Mouse (Mus musculus) activated CD4-positive, CD25-positive, alpha-beta regulatory T cell, adult 4 months (primary cell): ENCODE results near the gene Ifitm3. TPM values are rescaled to one million over a fixed set of nuclear protein-coding genes. Genes with fewer than 3 reads are reported as not detected.

Experiments used
- polyA plus RNA-seq, 2 experiments: library from polyadenylated mRNA; unstranded; fragments of 100-300 nt; shearing (Covaris generic); gene quantifications; one replicate each; pipeline ENCODE4 v1.2.1; 2017

Gene Ifitm3
- polyA plus RNA-seq, 2 experiments from 2014 or later = 17.0 to 23.4 TPM

Other genes starting within 250 kb of the Ifitm3 start
- gene Cyp2e1, start 247.0 kb downstream of the Ifitm3 start, polyA plus RNA-seq = under 1 TPM in 1 of 2 experiments, not detected in 1; 0.21 TPM
- under 1 TPM; 0.33 to 0.38 TPM for gene Syce1, start 222.9 kb downstream of the Ifitm3 start, polyA plus RNA-seq
- under 1 TPM; 0.13 to 0.23 TPM for gene Zfp941, start 188.6 kb downstream of the Ifitm3 start, polyA plus RNA-seq
- gene Urah, start 175.8 kb downstream of the Ifitm3 start, polyA plus RNA-seq = not detected
- not detected for gene Scgb1c1, start 165.2 kb downstream of the Ifitm3 start, polyA plus RNA-seq
- gene Odf3, start 163.0 kb downstream of the Ifitm3 start, polyA plus RNA-seq = not detected
- gene Gm45785, start 154.4 kb downstream of the Ifitm3 start, polyA plus RNA-seq = not detected
- gene Ric8a, start 153.8 kb downstream of the Ifitm3 start, polyA plus RNA-seq = 10 to 100 TPM; 51.6 to 57.0 TPM
- 10 to 100 TPM; 33.1 to 48.2 TPM for gene Bet1l, start 153.2 kb downstream of the Ifitm3 start, polyA plus RNA-seq
- gene Psmd13, start 128.8 kb downstream of the Ifitm3 start, polyA plus RNA-seq = 100 to 1,000 TPM; 110 to 160 TPM
- 1 to 10 TPM; 5.9 to 8.0 TPM for gene Sirt3, start 128.5 kb downstream of the Ifitm3 start, polyA plus RNA-seq
- gene Cox8b, start 110.3 kb downstream of the Ifitm3 start, polyA plus RNA-seq = not detected
- gene Nlrp6, start 89.9 kb downstream of the Ifitm3 start, polyA plus RNA-seq = not detected
- gene Pgghg, start 69.4 kb downstream of the Ifitm3 start, polyA plus RNA-seq = 10 to 100 TPM; 15.2 to 15.6 TPM
- gene Ifitm5, start 60.5 kb downstream of the Ifitm3 start, polyA plus RNA-seq = not detected
- not detected for gene Gm45717, start 54.8 kb downstream of the Ifitm3 start, polyA plus RNA-seq
- gene Ifitm2, start 54.8 kb downstream of the Ifitm3 start, polyA plus RNA-seq = 100 to 1,000 TPM in 1 of 2 experiments, 10 to 100 TPM in 1; 94.1 to 101 TPM
- 1 to 10 TPM; 4.6 to 7.5 TPM for gene Ifitm1, start 43.5 kb downstream of the Ifitm3 start, polyA plus RNA-seq
- under 1 TPM; 0.70 to 0.92 TPM for gene Ifitm6, start 7.2 kb upstream of the Ifitm3 start, polyA plus RNA-seq
- gene Gm17387, start 18.4 kb upstream of the Ifitm3 start, polyA plus RNA-seq = not detected
- gene B4galnt4, start 50.3 kb upstream of the Ifitm3 start, polyA plus RNA-seq = 10 to 100 TPM in 1 of 2 experiments, 1 to 10 TPM in 1; 6.4 to 11.9 TPM
- 100 to 1,000 TPM; 365 to 380 TPM for gene Pkp3, start 67.4 kb upstream of the Ifitm3 start, polyA plus RNA-seq
- 100 to 1,000 TPM; 163 to 179 TPM for gene Sigirr, start 89.8 kb upstream of the Ifitm3 start, polyA plus RNA-seq
- not detected for gene Ano9, start 107.0 kb upstream of the Ifitm3 start, polyA plus RNA-seq
- 1 to 10 TPM; 5.2 to 5.3 TPM for gene Ptdss2, start 111.6 kb upstream of the Ifitm3 start, polyA plus RNA-seq
- gene Rnh1, start 162.1 kb upstream of the Ifitm3 start, polyA plus RNA-seq = 100 to 1,000 TPM; 117 to 127 TPM
- 1 to 10 TPM; 1.7 to 4.7 TPM for gene Hras, start 183.2 kb upstream of the Ifitm3 start, polyA plus RNA-seq
- 1 to 10 TPM; 1.4 to 1.9 TPM for gene Lrrc56, start 183.4 kb upstream of the Ifitm3 start, polyA plus RNA-seq
- gene Lmntd2, start 203.3 kb upstream of the Ifitm3 start, polyA plus RNA-seq = 1 to 10 TPM; 5.6 to 5.9 TPM
- gene Rassf7, start 205.1 kb upstream of the Ifitm3 start, polyA plus RNA-seq = 10 to 100 TPM in 1 of 2 experiments, 1 to 10 TPM in 1; 8.3 to 14.2 TPM
- 10 to 100 TPM; 51.4 to 60.8 TPM for gene Phrf1, start 218.0 kb upstream of the Ifitm3 start, polyA plus RNA-seq